Mouse (Mus musculus) limb, embryonic 14.5 days (tissue): ENCODE results near the gene Dhrs3. TPM values are rescaled to one million over a fixed set of nuclear protein-coding genes. Genes with fewer than 3 reads are reported as not detected.

Experiments used
- ATAC-seq: fragments of 200-750 bp; cut with Nextera tagmentation; 2 replicates; pipeline ENCODE4 v1.8.0; 2017; ENCODE audit warnings: low read depth, moderate number of reproducible peaks, moderate TSS enrichment; ENCODE audit not compliant: low FRiP score
- DNase-seq: peaks from one replicate; pipeline ENCODE4 v3.0.0-alpha.2; 2015; ENCODE audit warnings: low spot score
- H3K27ac ChIP-seq: fragments of 300-500 bp; sonication (generic); replicated peaks from 2 replicates; pipeline ENCODE4 v1.5.1; 2014; ENCODE audit warnings: low read depth, mild to moderate bottlenecking, low read length, moderate library complexity, mixed read lengths
- H3K27me3 ChIP-seq: fragments of 300-500 bp; sonication (generic); 2 replicates; pipeline ENCODE4 v1.6.1; 2014; ENCODE audit warnings: low read length, mixed read lengths; ENCODE audit not compliant: control insufficient read depth, insufficient read depth
- H3K36me3 ChIP-seq: fragments of 300-500 bp; sonication (generic); 2 replicates; pipeline ENCODE4 v1.6.1; 2014; ENCODE audit warnings: mild to moderate bottlenecking, low read length, moderate library complexity, mixed read lengths; ENCODE audit not compliant: control insufficient read depth, insufficient read depth
- H3K4me1 ChIP-seq: fragments of 300-500 bp; sonication (generic); 2 replicates; pipeline ENCODE4 v1.6.1; 2014; ENCODE audit warnings: antibody characterized with exemption, low read length, mixed read lengths; ENCODE audit not compliant: control insufficient read depth, insufficient read depth
- H3K4me2 ChIP-seq: fragments of 300-500 bp; sonication (generic); replicated peaks from 2 replicates; pipeline ENCODE4 v1.6.1; 2014; ENCODE audit warnings: low read depth, mild to moderate bottlenecking, low read length, moderate library complexity; ENCODE audit not compliant: severe bottlenecking
- H3K4me3 ChIP-seq: fragments of 300-500 bp; sonication (generic); replicated peaks from 2 replicates; pipeline ENCODE4 v1.5.1; 2014; ENCODE audit warnings: low read length
- H3K9ac ChIP-seq: fragments of 300-500 bp; sonication (generic); 2 replicates; pipeline ENCODE4 v1.6.1; 2014; ENCODE audit warnings: mild to moderate bottlenecking, low read depth, low read length, moderate library complexity; ENCODE audit not compliant: severe bottlenecking
- H3K9me3 ChIP-seq: fragments of 300-500 bp; sonication (generic); 2 replicates; pipeline ENCODE4 v1.6.1; 2016; ENCODE audit warnings: low read length; ENCODE audit not compliant: control insufficient read depth
- POLR2A ChIP-seq: fragments of 200-500 bp; IDR thresholded peaks from 2 replicates; pipeline ENCODE4 v1.8.0; 2012; ENCODE audit warnings: inconsistent platforms, mild to moderate bottlenecking, moderate library complexity, borderline replicate concordance; ENCODE audit not compliant: insufficient read depth, insufficient read length; ENCODE audit errors: extremely low read depth
- WGBS: fragments of 180-500 bp; shearing (Covaris S2); extraction: QIAGEN DNeasy Blood & Tissue Kit; methylation state at CpG from one replicate; pipeline ENCODE4 v1.1.7; 2014; 5-methylcytosine and 5-hydroxymethylcytosine counted together
- polyA plus RNA-seq, 2 experiments: library from polyadenylated mRNA; depleted of rRNA in 1 of 2; stranded (reverse) in 1 of 2; unstranded in 1 of 2; fragments of >200 nt; fragmentation: Nextera tagmentation in 1 of 2; extraction: Ambion mirVana in 1 of 2; gene quantifications; 2 replicates each; pipeline versions ENCODE4 v1.2.1 to v1.2.3; 2012 to 2014

Gene Dhrs3
- polyA plus RNA-seq, 2 experiments = 69.7 to 121 TPM

- Histone ChIP-seq H3K9me3 (no peaks in the 10 kb centered on the region), H3K36me3 (peaks cover 30% of the 10 kb centered on the region), H3K9ac (no peak overlapping the region), H3K4me3 (no peak overlapping the region), H3K4me1 (peaks cover 13% of the 10 kb centered on the region), H3K27ac (peak overlapping the region; percentile 52), H3K4me2 (no peak overlapping the region), H3K27me3 (no peaks in the 10 kb centered on the region)
- ATAC-seq = no peak
- TF ChIP-seq POLR2A = no peak
- DNase-seq = no peak
- WGBS = 90% methylated on average over 1 of the region's 1 CpGs
Observed at GRCm38 (mm10) chr4:144929811-144930221, 37.2 kb downstream of the Dhrs3 start.

GRCm38 (mm10) chr4:144930366-144930765, 37.7 kb downstream of the Dhrs3 start:
- TF ChIP-seq POLR2A = no peak
- DNase-seq (peak; percentile 83), ATAC-seq (peak; percentile 81)
- Histone ChIP-seq H3K4me3 (no peak overlapping the region), H3K9me3 (no peaks in the 10 kb centered on the region), H3K9ac (no peak overlapping the region), H3K4me1 (peaks cover 13% of the 10 kb centered on the region), H3K27me3 (no peaks in the 10 kb centered on the region), H3K4me2 (no peak overlapping the region; the same call in 1 of the 2 replicates), H3K36me3 (peaks cover 30% of the 10 kb centered on the region), H3K27ac (peak overlapping the region; percentile 52; the same call in 1 of the 2 replicates)
- WGBS = 15% methylated on average over 10 of the region's 10 CpGs

- H3K27ac ChIP-seq = no peak overlapping the region
- peaks cover 25% of the 10 kb centered on the region for H3K36me3 ChIP-seq
- peaks cover 13% of the 10 kb centered on the region for H3K4me1 ChIP-seq
- no peaks in the 10 kb centered on the region for H3K27me3 ChIP-seq
- H3K9me3 ChIP-seq = no peaks in the 10 kb centered on the region
- ATAC-seq (no peak), DNase-seq (no peak)
- H3K4me2 ChIP-seq = no peak overlapping the region
- H3K4me3 ChIP-seq = no peak overlapping the region
- TF ChIP-seq POLR2A = no peak
- WGBS = 88% methylated on average over 7 of the region's 7 CpGs
- H3K9ac ChIP-seq = no peak overlapping the region
Observed at GRCm38 (mm10) chr4:144931167-144931566, 38.5 kb downstream of the Dhrs3 start.

GRCm38 (mm10) chr4:144934501-144934900, 41.9 kb downstream of the Dhrs3 start:
- Histone ChIP-seq H3K4me3 (no peak overlapping the region), H3K9ac (no peak overlapping the region), H3K4me1 (peaks cover 12% of the 10 kb centered on the region), H3K27ac (no peak overlapping the region), H3K27me3 (no peaks in the 10 kb centered on the region), H3K36me3 (no peaks in the 10 kb centered on the region), H3K4me2 (no peak overlapping the region), H3K9me3 (no peaks in the 10 kb centered on the region)
- no peak for TF ChIP-seq POLR2A
- 6% methylated on average over 1 of the region's 1 CpGs for WGBS
- DNase-seq (no peak), ATAC-seq (no peak)

- no peak for ATAC-seq
- Histone ChIP-seq H3K4me3 (no peak overlapping the region), H3K27me3 (no peaks in the 10 kb centered on the region), H3K27ac (no peak overlapping the region), H3K36me3 (no peaks in the 10 kb centered on the region), H3K4me1 (no peaks in the 10 kb centered on the region), H3K9me3 (no peaks in the 10 kb centered on the region), H3K9ac (no peak overlapping the region), H3K4me2 (no peak overlapping the region)
- WGBS = 90% methylated on average over 3 of the region's 3 CpGs
- DNase-seq = no peak
- no peak for TF ChIP-seq POLR2A
Observed at GRCm38 (mm10) chr4:144936563-144937154, 44.0 kb downstream of the Dhrs3 start.
